Mouse (Mus musculus) gastrocnemius, postnatal 10 days (tissue): ENCODE measurements around the gene Lypla2. TPM values are rescaled to one million over a fixed set of nuclear protein-coding genes. Genes with fewer than 3 reads are reported as not detected.

Experiments used
- DNase-seq: peaks from one replicate; pipeline ENCODE4 v3.0.0; 2021; ENCODE audit warnings: mixed read lengths
- total RNA-seq, 2 experiments: library from RNA; stranded (reverse); gene quantifications; 2 replicates each; pipeline ENCODE4 v1.2.3; 2021

The Lypla2 gene
- total RNA-seq, 2 experiments from 2014 or later, result 31.4 to 35.0 TPM

DNA sequence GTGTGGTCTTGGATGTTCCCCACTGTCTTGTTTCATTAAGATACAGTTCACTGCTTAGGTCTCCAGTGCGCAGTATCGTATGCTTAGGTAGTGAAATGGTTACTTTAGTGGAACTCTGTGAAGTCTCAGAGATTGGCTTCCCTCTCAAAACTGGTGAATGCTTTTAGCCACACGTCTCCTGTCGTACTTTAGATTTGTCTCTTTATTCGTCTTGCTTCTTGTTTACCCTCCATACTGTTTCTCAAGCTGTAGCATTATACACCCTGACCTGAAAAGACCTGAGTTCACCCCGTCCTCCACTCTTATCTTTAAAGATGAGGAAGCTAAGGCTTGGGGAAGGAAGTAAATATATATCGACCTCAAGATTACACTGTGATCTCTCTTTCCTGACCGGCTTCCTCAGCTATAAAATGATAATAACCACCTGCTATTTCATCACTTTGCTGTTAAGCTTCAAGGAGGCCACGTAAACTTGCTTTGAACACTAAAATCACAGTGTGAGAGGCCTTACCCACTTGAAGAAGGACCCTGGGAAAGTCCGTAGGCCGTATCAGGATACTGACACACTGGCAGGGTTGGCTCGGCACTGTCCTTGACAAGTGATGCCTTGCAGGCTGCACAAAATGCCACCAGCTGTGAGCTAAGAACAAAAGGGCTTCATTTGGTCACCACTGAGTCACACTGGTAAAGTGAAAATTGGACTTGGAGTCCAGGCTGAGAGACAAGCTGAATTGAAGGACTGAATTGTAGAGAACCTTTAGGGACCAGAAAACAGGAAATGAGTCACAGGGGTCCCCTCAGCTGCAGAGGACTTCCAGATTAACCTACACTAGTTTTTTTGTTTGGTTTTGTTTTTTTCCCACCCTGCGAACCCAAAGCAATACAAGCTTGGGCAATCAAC is 735 bp upstream of the Lypla2 start:
- no peak for DNase-seq

DNA sequence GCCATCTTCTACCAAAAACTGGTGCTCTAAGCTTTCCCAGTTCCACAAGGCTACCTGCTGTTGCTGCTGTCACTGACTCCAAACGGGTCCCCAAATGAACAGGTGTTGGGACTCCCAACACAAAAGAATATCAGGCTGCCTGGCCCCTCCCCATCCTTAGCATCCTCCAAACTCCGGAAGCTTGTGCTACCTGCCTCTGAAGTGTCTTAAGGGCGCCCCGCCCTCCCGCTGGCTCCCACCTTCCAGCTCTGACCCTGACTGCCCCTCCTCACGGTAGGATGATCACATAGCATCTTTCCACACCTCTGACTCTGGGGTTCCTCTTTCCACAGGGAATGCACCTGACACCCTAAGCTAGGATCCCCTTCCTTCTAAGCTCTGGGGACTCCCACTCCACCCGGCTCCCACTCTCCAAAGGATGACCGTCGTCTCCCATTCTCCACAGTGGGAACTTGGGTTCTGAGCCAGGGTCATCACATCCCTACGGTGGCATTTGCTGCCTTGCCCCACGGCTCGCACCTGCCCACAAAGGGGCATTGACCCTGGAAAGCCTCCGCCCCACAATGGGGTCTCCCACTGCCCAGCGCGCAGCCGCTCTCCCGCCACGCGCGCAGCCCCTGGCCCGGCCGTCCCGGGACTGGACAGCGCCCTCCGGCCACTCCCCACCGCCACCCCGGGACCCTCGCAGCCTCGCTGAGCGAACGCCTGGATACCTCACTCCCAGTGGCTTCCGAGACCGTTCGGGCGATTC is 446 bp downstream of the Lypla2 start:
- DNase-seq, result no peak

DNA sequence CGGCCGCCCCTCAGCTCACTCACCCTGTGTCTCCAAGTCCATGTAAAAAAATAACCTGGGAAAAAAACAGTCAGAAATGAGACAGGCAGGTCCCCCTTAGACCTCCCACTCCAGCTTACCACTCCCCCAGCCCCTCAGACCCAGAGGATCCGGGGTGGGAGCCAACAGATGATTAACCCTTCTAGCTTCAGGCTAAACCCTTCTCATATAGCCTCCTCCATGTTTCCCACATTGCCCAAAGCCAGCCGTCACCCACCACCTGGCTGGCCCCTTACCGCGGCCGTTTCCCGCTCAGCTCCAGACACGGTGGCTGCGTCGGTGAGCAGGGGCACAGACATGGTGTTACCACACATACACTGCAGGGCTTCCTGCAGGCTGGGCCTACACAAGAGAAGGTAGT is 1.8 kb downstream of the Lypla2 start:
- DNase-seq, result no peak

DNA sequence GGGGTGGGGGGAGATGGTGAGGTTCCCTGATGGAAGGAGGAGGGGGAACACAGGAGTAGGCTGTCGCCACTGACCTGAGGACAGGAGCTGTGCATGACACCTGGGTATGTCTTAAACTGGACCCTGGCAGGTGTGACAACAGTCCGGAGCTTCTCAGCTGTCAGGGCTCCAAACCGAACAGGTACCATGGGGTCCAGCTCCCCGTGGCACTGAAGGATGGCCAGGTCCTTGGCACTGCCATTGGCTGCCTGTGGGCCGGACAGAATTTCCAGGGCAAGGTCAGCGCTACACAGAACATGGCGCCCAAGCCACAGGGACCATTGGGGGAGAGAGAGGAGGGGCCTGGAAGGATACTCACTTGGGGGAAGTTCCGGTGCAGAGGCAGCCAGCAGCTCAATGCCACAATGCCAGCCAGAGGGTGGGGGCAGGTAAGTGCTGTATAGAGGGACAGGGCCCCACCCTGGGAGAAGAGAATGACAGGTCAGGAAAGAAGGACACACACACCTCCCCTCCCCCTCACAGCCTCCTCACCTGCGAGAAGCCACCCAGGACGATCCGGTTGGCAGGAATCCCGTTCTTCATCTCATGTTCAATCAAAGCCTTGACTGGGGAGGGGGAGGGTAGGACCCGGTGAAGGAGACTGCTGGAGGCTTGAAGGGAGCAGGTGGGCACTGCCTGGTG is 3.2 kb downstream of the Lypla2 start:
- no peak for DNase-seq

DNA sequence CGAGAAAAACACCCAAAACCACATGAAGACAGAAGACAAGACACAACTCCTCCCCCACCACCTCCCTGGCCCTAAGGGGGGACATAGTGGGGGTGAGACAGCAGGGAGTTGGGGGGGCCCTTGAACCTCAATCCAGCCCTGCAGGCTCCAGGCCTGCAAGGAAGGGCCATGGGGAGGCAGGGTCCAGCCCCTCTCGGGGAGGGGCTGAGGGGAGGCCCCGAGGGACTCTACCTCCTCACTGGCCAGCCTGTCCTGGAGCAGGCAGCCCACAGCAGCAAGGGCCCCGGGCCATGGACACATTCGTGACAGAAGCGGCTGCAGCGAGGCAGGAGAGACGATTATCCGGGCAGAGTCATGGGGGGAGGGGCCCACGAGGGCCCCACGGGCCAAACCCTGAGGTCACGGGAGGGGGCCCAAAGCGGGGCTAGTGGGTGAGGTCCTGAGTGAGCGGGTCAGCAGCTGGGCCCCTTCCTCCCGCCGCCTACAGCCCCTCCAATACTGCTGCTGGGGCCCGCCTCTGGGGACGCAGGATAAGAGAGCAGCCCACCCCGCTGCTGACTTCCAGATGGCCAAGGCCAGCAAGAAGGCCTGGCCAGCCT is 4.1 kb downstream of the Lypla2 start:
- no peak for DNase-seq

DNA sequence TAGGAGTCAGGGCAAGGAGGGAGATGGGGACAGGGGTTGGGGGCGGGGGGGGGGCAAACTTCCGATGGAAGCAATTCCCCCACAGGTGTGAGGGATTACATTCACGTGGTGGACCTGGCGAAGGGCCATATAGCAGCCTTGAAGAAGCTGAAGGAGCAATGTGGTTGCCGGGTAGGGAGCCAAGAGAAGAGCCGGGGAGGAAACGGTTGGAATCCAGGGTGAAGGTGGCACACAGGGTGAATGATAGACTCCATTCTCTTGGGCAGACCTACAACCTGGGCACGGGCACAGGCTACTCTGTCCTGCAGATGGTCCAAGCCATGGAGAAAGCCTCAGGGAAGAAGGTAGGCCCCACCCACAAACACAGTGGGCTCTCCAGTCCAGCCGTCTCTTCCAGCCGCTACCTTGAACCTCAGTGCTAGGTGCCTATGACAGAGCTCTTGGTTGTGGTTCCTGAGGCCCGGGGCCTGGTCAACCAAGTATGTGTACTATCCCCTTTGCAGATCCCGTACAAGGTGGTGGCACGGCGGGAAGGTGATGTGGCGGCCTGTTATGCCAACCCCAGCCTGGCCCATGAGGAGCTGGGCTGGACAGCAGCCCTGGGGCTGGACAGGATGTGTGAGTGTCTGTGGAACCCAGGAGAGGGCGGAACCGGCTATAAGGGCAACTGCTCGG is 5.2 kb downstream of the Lypla2 start:
- no peak for DNase-seq

DNA sequence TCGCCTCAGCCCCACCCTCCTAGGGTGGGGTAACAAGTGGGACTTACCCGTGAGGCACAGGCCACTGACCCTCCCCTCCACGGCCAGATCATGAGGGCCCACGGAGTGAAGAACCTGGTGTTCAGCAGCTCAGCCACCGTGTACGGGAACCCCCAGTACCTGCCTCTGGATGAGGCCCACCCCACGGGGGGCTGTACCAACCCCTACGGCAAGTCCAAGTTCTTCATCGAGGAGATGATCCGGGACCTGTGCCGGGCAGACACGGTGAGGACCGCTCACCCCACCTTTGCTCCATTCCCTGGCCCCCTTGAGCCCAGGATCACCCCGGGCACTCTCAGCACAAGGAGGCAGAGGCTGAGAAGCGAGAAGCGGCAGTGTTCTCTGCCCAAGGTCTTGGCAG is 6.1 kb downstream of the Lypla2 start:
- DNase-seq, result no peak

DNA sequence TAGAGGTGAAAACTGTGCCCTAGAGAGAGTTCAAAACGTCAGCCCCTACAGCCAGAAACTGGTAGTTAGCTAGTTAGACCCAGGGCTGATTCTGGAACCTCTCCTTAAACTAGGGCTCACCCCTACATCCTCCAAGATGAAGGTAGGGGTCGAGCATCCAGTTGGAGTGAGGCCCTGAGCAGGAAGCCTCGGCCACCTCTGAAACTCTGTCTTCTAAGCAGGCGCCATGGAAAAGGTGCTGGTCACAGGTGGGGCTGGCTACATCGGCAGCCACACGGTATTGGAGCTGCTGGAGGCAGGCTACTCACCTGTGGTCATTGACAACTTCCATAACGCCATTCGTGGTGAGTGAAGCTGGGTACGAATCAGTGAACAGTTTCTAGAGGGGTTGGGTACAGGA is 7.3 kb downstream of the Lypla2 start:
- DNase-seq, result no peak

DNA sequence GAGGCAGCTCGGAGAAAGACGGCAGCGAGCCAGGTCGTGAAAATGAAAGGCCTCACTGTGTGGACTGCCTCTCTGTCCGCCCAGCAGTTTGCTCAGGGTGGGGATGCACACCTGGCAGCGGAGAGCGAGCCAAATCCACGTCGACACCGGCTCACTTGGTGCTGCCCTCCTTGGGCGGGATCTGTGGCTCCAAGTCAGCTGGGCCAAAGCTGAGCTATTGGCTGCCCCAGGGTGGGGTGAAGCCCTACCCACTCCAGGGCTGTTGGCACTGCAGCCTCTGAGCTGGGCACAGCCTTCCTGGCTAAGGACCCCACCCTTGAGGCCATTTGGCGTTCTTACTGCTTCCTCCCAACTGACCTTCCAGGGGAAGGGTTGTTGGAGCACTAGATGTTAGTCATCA is 8.0 kb downstream of the Lypla2 start:
- DNase-seq, result no peak

DNA sequence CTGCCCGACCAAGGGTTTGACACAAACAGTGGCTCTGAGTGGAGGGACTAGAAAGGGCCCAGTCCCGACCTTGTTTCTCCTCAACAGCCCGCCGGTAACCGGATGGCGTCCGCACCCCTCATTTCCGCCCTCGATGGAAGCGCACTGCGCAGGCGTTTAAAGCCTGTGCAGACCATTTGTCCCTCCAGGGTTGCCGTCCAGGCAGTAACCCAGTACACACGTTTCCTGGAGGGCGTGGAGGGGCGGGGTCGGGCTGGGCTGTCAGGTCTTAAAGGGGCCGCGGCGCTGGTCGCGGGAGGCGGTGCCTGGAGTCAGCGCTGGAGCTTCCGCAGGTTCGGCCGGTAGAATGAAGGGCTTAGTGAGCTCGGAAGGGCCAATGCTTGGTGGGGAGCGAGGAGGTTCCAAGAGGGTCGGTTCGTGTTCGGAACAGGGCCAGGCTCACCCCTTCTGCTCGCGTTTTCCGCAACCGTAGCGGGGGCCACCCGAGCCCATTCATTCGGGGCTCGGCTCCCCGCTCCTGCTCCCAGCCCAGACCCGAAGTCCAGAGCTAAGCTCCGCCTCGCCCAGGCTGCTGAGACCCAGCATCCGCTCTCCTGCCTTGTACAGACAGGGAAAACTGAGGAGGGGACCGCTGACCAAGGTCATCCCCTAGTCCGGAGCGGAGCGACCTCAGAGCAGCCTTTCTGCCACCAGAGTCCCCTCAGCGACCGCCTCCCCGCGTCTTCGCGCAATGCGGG is 8.8 kb downstream of the Lypla2 start, which contains the start of gene Gale:
Gene Gale, plus strand, starts transcription at position 271 of the 737 bp plus-strand sequence.
- DNase-seq, result peak; percentile 90

DNA sequence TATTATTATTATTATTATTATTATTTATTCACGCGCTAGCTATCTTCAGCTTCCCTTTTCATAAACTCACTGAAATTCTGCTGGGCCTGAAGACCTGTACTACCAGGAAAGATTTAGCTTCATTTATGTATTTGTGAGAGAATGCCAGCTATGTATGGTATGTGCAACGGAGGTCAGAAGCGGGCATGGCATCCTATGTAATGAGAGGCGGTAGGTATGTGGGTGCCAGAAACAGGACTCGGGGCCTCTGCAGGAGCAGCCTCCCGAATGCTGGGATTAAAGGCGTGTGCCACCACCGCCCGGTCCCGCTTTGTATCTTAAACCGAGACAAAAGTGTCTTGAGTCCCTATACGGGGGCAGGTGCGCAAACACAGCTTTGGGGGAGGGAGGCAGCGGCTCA is 9.5 kb downstream of the Lypla2 start:
- no peak for DNase-seq

DNA sequence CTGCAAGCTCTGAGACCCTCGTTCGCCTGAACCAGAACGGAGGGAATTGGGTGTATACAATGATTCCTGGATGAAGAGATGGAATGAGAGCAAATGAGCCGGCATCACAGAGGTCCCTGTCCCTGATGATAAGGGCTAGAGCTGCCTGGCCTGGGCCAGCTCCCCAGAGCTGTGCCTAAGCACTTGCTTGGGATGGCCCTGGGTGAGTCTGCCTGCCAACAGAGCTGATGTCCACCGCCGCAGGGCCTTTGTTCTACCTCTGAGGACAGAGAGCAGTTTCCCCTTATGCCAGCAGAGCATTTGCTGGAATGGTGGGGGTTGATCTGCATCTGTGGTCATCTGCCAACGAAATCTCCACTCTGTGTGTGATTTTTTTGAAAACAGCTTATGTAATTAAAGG is 10.2 kb downstream of the Lypla2 start:
- DNase-seq, result no peak

DNA sequence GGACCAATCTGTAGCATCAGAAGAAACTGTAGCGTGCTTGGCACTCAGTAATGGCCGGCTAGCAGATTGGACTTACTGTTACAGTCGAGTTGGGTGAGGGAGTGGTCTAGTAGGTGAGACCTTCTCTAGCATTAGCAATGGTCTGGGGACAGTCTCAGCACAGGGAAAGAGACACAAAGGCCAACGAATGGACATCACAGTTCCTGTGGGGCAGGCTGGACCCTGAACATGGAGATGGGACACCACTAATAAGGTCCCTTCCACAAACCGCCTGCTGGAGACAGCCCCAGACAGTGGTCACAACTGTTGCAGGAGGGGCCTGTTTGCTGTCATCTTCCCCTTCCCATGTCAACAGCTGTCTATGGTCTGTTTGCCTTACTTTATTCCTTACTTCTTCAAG is 10.7 kb downstream of the Lypla2 start:
- DNase-seq, result no peak

DNA sequence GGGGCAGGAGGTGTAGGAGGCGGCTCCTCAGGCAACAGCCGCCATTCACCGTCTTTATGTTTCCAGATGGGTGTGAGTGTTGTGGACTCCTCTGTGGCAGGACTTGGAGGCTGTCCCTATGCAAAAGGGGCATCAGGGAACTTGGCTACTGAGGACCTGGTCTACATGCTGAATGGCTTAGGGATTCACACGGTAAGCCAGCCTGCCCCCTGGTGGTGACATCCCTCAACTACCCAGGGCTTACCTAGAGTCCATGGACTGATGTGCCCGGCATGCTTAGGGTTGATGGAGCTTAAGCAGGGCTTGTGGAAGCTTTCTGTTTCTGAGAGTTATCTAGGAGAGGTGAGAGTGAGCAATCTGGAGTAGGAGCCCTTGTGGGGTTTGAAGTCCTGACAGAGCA is 11.7 kb downstream of the Lypla2 start:
- DNase-seq, result peak; percentile 86

DNA sequence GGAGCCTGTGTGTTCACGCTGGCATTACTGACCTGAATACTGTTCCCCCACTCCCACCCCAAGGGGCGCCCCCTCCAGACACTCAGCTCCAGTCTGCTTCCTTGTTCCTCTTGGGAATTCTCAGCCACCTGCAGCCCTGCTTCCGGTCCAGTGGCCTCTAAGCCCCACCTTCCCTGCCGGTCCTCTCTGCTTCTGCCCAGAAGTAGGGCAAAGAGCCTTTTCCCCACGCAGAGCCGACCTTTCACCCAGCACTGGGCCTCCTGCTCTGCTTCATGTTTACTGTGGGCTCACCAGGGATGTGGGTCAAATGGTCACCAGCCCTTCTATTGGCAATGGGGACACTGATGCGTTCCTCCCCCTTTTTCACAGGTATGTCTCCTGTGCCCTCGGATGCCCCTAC is 14.1 kb downstream of the Lypla2 start:
- DNase-seq, result no peak

DNA sequence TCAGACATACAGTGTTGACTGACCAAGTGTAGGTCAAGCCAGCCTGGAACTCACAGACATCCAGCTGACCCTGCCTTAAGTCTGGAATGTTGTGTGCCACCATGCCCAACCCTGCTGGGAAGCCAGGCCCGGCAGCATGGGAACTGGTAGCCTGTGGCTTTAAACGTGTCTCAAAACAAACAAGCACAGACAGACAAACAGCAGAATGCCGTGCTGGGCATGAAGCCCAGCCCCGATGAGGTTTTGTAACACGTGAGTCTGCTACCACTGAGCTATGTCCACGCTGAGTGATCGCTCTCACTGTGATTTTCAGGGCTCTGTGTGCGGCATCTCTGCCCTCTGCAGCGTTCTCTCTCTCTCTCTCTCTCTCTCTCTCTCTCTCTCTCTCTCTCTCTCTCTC is 16.5 kb downstream of the Lypla2 start:
- DNase-seq, result no peak

DNA sequence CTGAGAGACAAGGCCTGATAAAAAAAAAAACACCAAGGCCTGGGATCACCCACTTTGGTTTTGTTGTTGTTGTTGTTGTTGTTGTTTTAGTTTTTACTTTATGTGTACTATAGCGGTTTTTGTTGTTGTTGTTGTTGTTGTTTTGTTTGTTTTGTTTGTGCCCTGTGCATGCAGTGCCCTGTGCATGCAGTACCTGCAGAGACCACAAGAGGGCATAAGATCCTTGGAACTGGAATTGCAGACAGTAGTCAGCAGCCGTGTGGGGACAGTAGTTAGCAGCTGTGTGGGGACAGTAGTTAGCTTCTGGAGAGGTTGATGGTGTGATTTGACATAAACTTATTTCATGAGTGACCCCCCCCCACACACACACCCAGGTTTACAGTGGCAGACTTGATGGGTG is 18.2 kb downstream of the Lypla2 start:
- peak; percentile 77 for DNase-seq

DNA sequence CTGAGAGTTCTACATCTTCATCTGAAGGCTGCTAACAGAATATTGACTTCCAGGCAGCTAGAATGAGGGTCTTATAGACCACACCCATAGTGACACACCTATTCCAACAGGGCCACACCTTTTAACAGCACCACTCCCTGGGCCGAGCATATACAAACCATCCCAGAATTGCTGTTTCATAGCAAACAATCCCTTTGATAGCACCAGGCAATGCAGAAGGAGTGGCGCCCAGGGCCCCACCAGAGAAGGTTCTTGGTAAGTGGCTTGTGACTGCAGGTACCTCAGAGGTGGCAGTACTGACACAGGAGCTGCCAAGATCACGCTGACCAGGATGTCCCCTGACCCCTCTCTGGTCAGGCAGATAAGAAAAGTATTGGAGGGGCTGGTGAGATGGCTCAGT is 19.2 kb downstream of the Lypla2 start:
- no peak for DNase-seq

DNA sequence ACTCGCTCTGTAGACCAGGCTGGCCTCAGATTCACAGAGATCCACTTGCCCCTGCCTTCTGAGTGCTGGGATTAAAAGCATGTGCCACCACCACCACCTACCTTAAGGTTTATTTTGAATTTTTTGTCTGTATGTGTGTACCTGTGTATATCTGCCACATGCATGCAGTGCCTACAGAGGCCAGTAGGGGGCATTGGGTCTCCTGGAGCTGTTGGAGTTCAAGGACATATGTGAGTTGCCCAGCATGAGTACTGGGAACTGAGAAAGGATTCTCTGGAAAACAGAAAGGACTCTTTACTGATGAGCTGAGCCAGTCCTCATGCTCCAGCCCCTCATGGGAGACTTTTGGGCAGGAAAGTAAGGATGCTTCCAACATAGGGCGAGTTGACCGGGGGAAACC is 20.9 kb downstream of the Lypla2 start:
- DNase-seq, result no peak

DNA sequence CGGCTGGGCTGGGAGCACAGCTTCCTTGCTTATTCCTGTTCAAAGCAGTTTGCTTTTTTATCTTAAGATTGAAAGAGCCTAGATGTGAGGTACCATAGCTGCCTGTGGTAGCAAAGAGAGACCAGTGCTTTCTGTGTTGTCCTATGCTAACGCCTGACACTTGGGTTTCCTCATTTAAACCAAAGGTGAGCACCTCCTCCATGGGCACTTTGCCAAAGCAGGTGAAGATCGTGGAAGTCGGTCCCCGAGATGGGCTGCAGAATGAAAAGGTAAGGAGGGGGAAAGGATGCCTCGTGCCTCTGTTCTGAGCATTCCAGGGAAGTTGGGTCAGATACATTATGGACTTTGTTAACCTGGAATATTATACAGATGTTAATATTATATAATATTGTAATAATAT is 22.1 kb downstream of the Lypla2 start:
- no peak for DNase-seq

DNA sequence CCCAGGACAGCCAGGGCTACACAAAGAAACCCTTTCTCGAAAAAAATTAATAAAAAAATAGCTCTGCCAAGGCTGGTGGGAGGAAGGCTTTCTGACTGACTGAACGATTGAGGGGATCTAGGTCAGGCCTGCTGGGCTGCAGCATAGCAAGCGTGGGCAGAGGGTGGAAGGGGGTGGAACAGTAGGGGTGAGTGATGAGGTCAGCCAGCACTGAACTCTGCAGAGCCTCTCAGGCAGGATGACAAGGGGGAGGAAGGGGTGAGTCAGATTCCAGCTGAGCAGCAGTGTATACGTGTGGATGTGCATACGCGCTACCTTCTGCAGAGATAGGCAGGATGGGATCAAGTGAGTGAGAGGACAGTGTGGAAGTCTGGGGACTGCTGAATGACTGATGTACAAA is 22.5 kb downstream of the Lypla2 start:
- no peak for DNase-seq
